Mouse (Mus musculus): ENCODE results near the gene Cblb.
A peak's percentile ranks its signal among the peaks of the same experiment; 100 is the strongest.

Gene Cblb

DNA sequence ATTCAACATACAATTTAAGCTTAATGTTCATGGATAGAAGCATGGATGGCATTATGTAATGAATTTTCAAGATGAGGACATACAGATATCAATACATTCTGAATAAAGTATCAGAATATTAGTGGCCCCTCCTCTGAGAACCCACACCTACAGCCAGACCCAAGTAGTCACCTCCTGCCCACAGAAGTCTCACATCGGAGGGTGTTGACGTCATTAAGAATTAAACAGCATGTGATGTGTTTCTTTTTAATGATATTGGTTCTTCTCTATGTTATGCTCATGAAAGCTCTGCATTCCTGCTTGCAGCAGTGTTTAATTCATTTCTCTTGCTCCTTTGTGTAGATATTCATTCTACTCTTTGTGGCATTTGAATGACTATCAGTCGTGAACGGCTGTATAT is 94.9 kb downstream of the Cblb start:
- no peak for DNase-seq (ENCODE audit: extremely low read depth, low read depth)

DNA sequence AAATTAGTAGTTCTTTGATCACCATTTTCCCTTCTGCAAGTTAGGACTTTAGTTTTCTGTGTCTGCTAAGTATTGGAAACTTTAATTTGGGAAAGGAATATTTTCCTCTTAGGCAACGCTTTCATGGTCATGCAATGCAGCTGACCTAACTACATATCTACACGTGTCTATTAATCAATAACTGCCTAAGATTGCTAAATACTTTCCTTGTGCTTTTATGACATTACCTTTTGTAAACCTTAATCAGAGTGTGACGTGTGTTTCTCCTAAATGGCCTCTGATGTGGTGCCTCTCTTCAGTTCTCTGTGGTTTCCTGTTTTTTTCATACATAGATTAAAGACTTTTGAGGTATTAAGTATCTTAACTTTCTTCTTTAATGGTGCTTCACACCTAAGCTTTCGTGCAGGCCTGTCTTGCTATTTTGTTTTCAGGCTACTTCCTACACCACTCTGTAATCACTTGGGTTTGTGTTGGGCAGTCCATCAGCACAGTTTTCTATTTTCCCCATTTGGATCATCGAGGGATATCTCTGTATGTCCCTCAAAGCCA is 98.4 kb downstream of the Cblb start:
- no peak for DNase-seq (ENCODE audit: extremely low read depth, low read depth)

DNA sequence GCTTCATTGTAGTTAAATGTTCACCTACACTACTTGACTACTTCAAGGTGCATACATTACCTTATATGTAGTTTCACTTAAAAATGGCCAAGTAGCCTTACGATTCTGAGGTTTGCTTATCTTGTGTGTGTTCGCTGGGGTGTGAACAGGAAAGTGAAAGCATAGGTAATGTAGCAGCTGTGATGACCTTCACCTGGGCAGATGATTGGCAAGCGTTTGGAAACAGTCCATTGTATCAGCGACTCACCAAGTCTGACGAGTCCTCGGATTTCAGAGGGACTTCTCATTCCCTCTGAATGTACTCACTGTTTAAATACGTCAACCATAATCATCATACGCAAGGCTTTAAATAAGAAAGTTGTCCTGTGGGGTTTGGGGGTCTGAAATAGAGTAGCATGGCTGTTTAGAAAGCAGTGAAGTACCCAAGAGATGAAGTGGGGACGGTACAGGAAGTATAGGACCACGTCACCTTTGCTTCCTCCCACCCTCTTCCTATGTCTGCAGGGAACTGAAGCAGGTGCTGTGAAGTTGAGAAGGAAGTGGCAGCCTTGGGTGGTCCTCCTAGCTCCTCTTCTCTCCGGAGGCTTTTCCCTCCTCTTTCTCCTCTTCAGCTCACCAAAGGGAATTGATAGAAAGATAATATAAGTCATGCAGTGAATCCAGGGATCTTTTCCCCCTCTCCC is 101.9 kb downstream of the Cblb start:
- DNase-seq (ENCODE audit: extremely low read depth, low read depth): no peak

DNA sequence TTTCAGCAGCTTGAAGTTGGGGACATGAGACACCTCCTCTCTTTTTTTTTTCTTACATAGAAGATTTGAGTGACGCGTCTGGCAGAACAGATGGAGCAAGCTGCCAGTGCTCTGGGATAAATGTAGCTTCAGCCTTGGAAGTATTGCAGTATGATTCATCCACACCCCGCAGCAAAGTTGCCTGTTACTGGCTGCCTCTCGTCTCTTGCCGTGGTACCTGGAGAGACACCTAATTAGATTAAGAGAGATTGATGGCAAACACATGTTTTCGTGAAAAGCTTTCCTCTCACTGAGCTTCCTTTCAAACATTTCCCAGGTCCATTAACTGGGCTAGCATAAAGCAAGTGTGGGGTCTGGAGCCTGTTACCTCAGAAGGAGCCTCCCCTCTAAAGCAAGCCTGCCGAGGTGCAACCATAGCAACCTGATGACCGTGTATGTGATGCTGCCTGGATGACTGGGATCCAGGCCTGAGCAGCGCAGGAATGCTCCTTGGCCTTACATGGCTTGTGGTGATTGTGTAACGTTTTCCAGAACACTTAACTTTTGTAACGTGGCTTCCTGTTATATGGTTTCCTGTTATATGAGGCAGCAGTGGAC is 103.7 kb downstream of the Cblb start:
- DNase-seq (ENCODE audit: extremely low read depth, low read depth): no peak

DNA sequence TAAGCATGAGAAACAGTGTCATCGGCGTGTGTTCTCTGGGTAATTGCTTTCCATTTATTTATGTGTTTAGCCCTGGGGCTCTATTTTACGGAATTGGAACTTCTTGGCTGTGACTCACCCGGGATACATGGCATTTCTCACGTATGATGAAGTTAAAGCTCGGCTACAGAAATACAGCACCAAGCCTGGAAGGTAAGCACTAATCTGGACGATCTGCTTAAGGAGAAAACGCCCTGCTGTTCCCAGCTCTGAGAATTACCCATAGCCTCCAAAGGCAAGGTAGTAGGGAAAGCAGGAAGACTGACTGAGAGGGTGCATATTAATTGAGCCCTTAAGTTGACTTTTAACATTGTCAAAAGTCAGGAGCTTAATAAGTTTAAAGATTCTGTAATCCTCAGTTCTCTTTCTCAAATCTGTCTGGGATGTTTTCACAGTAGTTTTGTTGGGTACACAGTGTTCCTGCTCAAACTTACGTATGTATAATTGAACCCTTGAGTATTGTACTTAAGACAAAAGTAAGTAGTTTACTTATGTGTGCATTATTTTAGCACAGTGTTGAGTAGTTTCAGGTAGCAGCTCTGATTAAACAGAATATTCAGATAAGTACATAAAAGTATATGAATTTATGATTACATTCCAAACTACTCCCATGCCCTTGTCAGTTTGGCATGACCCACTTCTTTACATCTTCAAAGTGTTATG is 104.8 kb downstream of the Cblb start:
- no peak for DNase-seq (ENCODE audit: extremely low read depth, low read depth)

DNA sequence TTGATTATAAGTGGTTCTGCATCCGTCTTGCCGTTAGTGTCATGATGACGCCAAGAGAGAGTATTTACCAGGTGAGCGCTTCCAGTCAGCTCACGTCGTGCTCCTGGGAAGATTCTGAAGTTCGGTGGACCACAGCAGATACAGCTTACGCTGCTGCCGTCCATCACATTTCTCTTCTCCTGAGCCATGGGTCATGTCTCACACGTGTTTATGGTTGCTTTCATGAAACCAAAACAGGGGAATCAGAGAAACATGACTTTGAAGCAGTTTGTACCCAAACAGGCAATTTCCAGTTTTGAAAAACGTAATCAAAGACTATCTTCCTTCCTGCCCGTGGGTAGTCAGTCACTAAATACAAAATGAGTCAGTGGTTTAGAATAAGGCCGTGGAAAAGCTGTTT is 112.1 kb downstream of the Cblb start:
- DNase-seq (ENCODE audit: extremely low read depth, low read depth): no peak

DNA sequence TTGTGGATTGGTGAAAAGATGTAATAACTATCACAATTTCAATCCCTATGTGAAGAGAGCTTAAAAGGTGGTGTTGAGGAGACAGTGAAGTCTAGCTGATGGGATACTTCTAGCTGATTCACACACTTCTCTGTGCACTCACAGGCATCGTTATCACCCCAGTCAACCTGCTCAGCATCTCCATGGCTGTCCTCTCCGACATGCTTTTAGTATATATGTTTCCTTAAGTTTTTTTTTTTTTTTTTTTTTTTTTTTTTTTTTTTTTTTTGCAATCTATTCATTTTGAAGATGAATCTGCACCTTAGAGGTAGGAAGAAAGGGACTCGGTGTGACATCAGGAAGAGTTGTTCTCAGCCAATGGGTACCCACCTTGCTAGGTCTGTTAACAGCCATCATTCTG is 112.8 kb downstream of the Cblb start:
- DNase-seq (ENCODE audit: extremely low read depth, low read depth): no peak

DNA sequence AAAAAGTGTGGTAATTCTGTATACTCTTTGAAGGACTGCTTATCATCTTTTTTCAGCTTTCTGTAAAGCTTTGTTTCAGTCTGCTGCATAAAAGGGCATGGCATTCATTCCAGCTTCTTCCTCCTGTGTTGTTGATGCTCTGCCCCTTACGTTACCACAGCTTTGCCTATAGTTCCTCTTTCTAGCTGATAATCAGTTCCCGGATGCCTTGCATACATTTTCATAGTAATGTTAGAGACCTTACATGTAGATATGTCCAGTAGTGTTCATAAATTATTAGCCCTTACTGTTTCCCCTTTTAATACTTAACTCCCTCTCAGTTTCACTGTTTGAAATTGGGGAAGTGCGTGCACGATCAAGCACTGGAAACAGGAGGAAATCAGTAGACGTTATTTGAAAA is 113.8 kb downstream of the Cblb start:
- peak; percentile 97 for DNase-seq (ENCODE audit: extremely low read depth, low read depth)

DNA sequence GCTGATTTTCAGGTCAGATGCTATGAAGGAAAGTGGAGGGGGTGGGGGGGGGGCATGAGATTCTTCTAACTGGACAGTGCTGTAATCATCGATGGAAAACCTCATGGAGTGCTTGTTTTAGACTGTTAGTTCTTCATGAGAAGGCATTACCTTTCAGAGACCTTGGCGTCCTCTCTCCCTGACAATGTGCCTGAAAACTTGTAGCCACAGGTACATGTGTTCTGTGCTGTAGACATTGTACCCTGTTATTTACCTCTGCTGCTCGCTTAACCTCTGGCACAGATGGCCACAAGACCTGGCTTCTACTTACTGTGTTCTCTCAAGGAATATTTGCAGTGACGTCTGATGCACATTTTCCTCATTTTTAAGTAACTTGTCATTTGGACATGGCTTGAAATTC is 114.5 kb downstream of the Cblb start:
- no peak for DNase-seq (ENCODE audit: extremely low read depth, low read depth)

DNA sequence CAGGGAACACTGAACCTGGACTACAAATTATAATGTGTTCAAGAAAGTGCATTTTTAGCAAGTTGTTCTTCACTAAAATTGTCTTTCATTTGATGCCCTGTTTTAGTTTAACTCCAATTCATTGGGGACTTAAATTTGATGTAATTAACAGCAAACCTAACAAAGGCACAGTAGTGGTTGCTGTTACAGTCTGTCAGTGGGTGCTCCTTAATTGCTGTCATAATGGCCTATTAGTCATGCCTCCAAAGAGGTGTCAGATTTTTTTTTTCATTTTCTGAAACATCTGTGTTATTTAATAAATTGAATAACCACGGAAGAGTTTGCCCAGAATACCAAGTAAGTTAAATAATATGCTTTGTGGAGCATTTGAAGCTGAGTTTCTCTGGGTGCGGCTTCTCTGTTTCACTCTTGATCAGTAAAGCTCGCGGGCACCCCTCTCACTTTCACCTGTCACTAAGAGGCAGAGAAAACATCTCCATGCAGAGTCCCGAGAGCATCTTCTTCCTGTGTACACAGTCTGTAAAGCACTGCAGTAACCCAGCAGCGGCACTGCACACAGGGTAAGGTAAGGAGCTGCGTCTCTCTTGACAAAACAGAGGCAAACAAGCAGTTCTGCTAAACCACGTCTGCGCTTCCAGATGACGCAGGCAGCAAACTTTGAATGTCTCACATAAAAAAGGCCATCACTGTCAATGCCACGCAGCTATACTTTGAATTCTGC is 116.1 kb downstream of the Cblb start:
- DNase-seq (ENCODE audit: extremely low read depth, low read depth): no peak

DNA sequence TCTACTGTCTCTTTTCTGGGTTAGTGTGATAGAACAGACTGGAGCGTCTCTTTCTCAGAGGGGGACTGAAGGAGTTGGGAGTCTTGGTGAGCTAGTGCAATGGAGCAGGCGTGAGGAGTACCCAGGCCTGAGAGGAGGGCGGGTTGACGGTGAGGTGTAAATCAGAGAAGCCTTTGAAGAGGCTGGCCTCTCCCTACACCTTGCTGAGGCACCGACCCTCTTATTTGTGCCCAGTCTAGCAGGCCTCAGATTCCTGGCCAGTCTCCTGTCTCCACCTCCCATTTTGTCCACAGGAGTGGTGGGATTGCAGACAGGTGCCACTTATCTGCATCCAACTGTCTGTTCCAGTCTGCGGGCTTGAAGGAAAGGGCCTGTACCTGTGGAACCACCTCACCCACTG is 117.0 kb downstream of the Cblb start:
- no peak for DNase-seq (ENCODE audit: extremely low read depth, low read depth)

DNA sequence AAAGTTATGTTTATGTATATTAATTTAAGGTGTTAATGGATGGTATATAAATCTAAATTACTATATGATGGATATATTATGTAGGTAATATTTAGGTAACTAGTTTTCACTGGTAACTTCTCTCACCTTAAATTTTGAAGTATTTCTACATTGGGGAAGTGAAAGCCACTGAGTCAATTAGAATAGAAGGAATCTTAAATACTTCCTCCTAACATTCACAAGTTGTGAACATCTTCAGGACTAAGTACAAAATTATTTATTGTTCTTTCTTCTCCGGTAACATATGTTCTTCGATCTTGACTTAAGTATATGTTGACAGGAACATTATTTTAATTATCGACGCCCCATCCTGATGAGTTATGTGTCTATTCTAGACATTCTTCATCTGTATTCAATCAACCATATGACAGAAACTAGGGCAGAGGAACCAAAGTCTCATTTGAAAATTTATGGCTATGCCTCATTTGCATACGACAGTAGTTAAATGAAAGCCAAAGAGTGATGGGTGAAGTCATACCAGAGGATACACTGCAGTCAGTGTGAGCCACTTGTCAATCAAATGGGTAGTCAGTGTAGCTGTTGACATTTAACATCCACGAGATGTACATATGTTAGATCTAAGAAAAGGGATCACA is 118.2 kb downstream of the Cblb start:
- DNase-seq (ENCODE audit: extremely low read depth, low read depth): no peak

DNA sequence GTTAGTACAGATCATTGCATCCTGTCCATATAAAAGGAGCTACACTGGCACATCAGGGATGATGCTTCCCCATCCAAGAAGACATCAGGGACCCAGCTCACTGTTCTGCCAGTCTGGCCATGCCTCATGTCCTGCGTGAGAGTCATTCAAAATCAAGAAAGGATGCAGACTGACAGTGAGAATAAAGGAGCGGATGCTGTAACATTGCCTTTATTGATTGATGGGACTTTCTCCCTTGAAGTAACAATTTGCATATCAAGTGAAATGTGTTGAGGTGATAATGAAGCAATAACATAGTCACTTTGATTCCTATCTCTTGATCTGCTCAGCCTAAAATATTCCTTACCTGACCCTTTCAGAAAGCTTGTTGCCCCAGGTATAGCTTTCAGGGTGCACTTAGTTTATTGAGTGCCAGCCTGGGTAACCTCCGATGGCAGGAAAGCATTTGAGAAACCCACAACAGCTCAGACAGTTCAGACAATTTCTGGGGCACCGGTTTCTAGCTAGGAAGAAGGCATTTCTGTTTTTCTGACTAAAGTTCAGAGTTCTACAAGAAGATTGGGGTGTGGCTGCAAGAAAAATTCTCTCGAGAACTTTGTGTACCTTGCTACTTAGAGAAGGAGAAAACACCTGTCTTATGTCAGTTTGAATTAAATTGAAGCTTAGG is 124.1 kb downstream of the Cblb start:
- DNase-seq (ENCODE audit: extremely low read depth, low read depth): no peak

DNA sequence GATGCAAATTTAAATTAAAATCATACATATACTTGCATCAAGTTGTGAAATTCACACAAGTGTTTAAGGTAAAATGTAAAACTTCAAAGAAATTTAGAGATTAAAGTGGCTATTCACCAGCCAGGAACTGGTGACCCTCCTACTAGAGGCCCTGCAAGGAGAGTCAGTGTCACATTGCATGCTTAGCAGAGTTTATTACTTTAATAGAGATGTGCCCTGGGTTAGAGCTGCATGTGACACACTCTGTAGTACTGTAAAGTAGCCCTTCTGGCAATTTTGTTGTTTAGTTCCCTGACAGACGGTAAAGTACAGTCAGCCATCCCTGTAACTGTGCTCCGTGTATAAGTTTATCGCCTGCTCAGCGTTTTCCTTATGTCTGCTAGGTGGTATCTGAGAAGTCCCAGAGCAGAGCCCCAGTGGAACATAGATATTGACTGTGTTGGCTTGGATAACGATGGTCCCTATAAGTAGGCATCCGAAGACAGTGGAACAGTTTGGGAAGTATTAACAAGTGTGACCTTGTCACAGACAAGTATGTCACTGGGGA is 129.0 kb downstream of the Cblb start:
- no peak for DNase-seq (ENCODE audit: extremely low read depth, low read depth)

DNA sequence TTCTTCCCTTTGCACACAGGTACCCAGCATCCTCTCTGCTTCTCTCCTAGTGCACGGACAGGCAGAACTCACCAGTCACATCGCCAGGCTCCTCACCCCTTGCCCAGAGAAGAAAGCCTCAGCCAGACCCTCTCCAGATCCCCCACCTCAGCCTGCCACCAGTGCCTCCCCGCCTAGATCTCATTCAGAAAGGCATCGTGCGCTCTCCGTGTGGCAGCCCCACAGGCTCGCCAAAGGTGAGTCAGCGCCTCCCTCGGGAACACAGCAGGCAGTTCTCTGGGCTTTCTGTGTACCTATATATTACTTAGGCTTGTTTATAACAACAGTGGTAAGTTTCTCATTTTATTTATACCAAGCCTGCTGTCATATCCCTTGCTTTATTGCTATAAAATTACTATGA is 133.2 kb downstream of the Cblb start:
- DNase-seq (ENCODE audit: extremely low read depth, low read depth): no peak

DNA sequence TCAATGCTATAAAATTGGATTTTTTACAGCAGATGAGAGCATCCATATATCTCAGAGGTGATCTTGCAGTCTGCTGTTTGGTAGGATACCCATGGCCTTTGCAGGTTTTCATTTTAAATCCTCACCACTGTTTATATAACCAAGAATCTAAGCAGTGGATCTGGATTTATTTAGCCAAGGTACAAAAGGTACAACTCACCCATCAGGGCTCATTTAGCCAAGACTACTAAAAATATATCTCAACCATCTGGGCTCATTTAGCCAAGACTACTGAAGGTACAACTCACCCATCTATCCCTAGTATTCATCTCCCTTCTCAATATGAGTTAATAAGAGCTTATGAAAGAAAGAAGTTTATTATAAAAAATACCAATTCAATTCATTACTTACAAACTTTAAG is 142.2 kb downstream of the Cblb start:
- DNase-seq (ENCODE audit: extremely low read depth, low read depth): no peak

DNA sequence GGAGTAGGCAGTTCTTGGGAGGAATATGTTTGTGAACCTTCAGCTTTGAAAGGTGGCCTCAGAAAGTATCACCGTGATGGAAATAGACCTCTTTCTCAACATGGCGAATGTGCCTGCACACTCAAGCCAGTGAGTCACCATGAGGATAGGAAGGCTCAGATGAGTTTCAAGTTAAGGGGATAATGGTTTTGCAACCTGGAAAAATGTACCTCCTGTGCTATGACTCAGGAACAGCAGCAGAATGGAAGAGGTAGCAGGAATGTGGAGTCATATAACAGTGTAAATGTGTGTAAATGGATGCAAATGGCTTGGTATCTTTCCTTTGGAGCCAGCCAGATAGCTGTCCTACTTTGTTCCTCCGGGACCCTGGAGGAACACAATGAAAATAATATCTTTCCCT is 148.8 kb downstream of the Cblb start:
- DNase-seq (ENCODE audit: extremely low read depth, low read depth): no peak

DNA sequence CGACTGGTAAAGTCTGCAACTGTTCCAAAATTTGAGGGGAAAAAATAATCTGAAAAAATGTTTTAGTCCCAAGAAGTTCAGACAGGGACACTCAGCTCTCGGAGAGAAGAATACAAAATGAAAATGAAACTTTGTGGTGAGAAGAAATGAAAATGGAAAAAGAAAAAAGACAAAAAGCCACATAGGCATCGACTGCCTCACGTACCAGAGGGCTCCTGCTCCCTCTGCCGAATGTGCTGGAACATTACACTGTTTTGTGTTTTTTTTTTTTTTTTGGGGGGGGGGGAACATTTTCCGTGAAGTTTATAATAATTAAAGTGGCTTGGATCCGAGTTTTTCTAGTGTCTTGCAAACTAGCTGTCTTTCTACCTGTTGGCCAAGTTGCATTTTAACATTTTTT is 151.0 kb downstream of the Cblb start:
- DNase-seq (ENCODE audit: extremely low read depth, low read depth): no peak

DNA sequence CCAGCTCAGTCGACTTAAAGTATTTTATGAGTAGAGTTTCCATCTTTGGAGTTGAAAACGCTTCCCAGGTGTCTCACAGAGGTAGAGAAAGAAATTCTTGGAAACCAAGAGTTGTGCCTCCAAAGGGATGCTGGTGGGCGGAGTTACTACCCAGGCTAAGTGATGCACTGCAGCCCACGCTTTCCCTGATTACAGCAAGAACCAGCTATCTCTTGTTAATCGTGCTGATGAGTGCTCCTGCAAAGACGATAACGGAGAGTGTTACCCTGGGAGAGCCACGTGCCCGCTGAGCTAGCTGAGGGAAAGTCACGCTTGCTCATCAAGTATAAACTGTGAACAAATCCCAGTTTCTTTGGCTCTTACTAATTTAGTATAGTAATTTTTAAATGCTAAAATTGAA is 153.3 kb downstream of the Cblb start:
- DNase-seq (ENCODE audit: extremely low read depth, low read depth): no peak

DNA sequence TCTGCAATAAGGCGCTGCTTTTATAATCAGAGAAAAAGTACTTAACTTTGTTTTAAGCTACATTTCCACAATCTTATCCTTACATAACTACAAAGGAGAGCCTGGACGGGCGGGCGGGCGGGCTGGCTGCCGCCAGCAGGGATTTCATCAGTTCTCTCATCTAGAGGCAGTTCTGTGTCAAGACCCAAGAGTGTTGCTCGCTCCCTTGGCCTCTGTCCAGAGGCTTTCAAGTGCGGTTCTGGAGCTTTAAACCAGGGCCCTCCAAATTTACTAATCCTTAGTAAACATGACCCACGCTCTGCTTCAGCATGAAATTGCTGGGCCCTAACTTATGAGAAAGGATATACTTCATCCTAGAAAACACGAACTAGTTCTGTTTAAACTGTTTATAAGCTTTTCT is 155.7 kb downstream of the Cblb start:
- no peak for DNase-seq (ENCODE audit: extremely low read depth, low read depth)

DNA sequence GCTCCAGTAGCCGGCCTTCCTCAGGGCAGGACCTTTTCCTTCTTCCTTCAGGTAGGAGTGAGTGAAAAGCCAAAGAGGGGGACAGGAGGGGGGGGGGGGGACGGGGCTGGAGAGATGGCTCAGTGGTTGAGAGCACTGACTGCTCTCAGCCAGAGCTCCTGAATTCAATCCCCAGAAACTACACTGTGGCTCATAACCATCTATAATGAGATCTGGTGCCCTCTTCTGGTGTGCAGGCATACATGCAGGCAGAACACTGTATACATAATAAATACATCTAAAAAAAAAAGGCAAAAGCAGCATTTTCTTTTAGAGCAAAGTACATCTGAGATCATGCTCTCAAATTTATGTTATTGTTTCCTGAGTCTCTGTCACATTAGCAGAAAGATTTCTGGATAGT is 158.1 kb downstream of the Cblb start:
- no peak for DNase-seq (ENCODE audit: extremely low read depth, low read depth)

Data from MEL-GATA-1-ER (cell line).